Mouse (Mus musculus) liver, postnatal 0 days (tissue): ENCODE data around the gene Klf4.

Experiments
- CTCF ChIP-seq: sonication (generic); IDR thresholded peaks from 2 replicates; pipeline ENCODE4 v1.5.1; 2016; ENCODE audit warnings: antibody characterized with exemption, low read depth
- EP300 ChIP-seq: IDR thresholded peaks from 2 replicates; pipeline ENCODE4 v1.6.1; 2016; ENCODE audit warnings: antibody characterized with exemption, low read depth, mild to moderate bottlenecking

- TF ChIP-seq CTCF (no peak), EP300 (no peak)
Observed at GRCm38 (mm10) chr4:55488604-55489003, 43.7 kb downstream of the Klf4 start.
